Mouse (Mus musculus) layer of hippocampus, adult 8-10 months (tissue): Measurements from ENCODE around the gene Bmp8b. TPM values are rescaled to one million over a fixed set of nuclear protein-coding genes. Genes with fewer than 3 reads are reported as not detected.

Experiments
- DNase-seq, 2 experiments: peaks; one replicate each; pipeline ENCODE4 v3.0.0; 2022; ENCODE audit warnings: low spot score in 2 of 2
- total RNA-seq, 4 experiments: library from RNA; stranded (reverse); gene quantifications; 2 replicates each; pipeline ENCODE4 v1.2.4; 2022

Gene Bmp8b
- total RNA-seq, 4 experiments from 2014 or later: 0.18 to 0.40 (median 0.27) TPM; not detected in 1

DNA sequence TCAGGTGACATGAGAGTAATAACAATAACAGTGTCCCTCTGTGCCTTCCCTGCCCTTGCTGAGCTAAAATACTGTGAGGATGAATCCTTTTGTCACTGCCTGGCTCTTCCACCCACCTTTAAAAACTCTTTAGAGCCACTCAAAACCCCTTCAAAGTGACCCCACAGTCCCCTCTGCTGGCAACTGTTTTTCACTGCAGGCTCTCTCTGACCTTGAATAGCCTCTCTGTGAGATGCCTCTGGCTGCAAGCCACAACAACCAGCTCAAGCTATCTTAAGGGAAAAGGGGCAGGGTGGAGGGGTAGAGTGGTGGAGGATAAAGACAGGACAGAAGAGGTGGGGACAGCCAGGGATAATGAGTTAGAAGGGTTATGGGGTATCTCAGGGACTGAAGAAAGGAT lies 66.8 kb downstream of the Bmp8b start:
- no peak for DNase-seq

Other genes with a start within 250 kb of the Bmp8b start
- 100 to 1,000 TPM; 280 to 333 (median 312) TPM for gene Cap1, start 219.1 kb upstream of the Bmp8b start, total RNA-seq
- 10 to 100 TPM; 26.7 to 32.6 (median 30.9) TPM for gene Mfsd2a, start 144.0 kb upstream of the Bmp8b start, total RNA-seq
- 10 to 100 TPM; 25.0 to 29.0 (median 27.5) TPM for gene Mycl, start 109.5 kb upstream of the Bmp8b start, total RNA-seq
- gene Trit1, start 88.6 kb upstream of the Bmp8b start, total RNA-seq: 10 to 100 TPM; 24.4 to 27.4 (median 26.6) TPM
- gene Oxct2b, start 11.1 kb downstream of the Bmp8b start, total RNA-seq: under 1 TPM in 2 of 4 experiments, not detected in 2; 0.19 to 0.26 TPM
- 10 to 100 TPM; 20.0 to 23.1 (median 20.4) TPM for gene Ppie, start 34.8 kb downstream of the Bmp8b start, total RNA-seq
- 100 to 1,000 TPM; 374 to 501 (median 436) TPM for gene Hpcal4, start 78.1 kb downstream of the Bmp8b start, total RNA-seq
- 10 to 100 TPM; 14.5 to 16.8 (median 15.6) TPM for gene Nt5c1a, start 96.3 kb downstream of the Bmp8b start, total RNA-seq
- gene Heyl, start 128.4 kb downstream of the Bmp8b start, total RNA-seq: 1 to 10 TPM; 2.9 to 5.2 (median 3.5) TPM
- 10 to 100 TPM; 40.2 to 45.7 (median 44.2) TPM for gene Pabpc4, start 157.2 kb downstream of the Bmp8b start, total RNA-seq
- gene Oxct2a, start 218.5 kb downstream of the Bmp8b start, total RNA-seq: under 1 TPM in 1 of 4 experiments, not detected in 3; 0.26 TPM
- under 1 TPM in 2 of 4 experiments, not detected in 2; 0.18 to 0.27 TPM for gene Bmp8a, start 238.1 kb downstream of the Bmp8b start, total RNA-seq